Mouse (Mus musculus) embryonic stem cell, embryonic (primary cell): Measurements from ENCODE around the gene Gcn1l1.

ENCODE experiments used
- CTCF ChIA-PET, 4 experiments: fragments of 300-600 bp in 2 of 4; fragments of 350-600 bp in 2 of 4; sonication (Branson Sonifier 250); formaldehyde crosslinking; loops; one replicate each; lab custom pipeline; 2022; ENCODE audit warnings: inconsistent platforms in 2 of 4; lab: Charles Lee
- POLR2A ChIA-PET, 4 experiments: fragments of 300-600 bp in 2 of 4; fragments of 350-600 bp in 2 of 4; sonication (Branson Sonifier 250); formaldehyde crosslinking; loops; one replicate each; lab custom pipeline; 2022; ENCODE audit warnings: antibody characterized with exemption in 4 of 4, inconsistent platforms in 1 of 4; lab: Charles Lee

Gene Gcn1l1

DNA sequence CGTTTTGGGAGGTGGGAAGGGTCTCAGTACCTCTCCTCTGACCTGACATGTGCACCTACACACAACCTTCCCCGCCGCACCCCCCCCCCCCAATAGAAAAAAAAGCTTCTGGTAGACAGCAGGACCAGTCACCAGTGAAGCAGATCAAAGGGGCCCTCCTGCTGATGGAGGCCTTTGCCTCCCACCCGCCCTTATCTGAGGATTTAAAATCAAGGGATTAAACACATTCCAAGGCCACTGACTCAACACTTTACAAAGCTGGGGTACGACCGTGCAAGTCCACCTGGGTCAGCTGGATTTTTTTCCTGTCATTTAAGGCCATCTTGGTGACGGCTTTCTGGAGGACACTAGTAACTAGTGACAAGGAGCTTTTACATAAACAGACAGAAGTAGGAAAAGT, 102.8 kb downstream of the Gcn1l1 start:
- CTCF ChIA-PET = interaction anchor here in 2 of 4 experiments (0.6 kb wide), 2 partner anchors 15 to 65 kb away, joined by 3 to 4 read pairs; no protein-coding TSS in a partner anchor
- POLR2A ChIA-PET = interaction anchor here in 3 of 4 experiments (0.5 to 1.5 kb wide), 7 partner anchors 13 to 270 kb away, joined by 3 to 4 read pairs (median 3); no protein-coding TSS in a partner anchor

DNA sequence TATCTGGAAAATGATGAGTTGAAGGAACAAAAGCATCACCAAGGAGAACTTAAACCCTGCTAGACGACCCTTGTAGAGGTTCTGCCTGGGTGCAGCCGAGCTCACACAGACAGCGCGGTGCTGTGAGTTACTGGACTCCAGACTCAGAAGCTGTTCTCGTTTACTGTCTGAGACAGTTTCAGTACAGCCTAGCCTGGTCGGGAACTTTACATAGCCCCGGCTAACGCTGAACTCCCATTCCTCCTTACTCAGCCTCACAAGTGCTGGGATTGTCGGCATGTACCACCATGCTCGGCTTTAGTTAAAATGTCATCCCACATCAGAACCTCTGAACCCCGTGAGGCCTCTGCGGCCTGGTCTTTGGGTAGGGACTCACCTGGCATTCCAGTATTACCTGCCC, 103.9 kb downstream of the Gcn1l1 start:
- CTCF ChIA-PET = no interaction called here
- POLR2A ChIA-PET = interaction anchor here in 1 of 4 experiments (1.5 kb wide), 1 partner anchor 14 kb away, joined by 4 read pairs; no protein-coding TSS in a partner anchor

DNA sequence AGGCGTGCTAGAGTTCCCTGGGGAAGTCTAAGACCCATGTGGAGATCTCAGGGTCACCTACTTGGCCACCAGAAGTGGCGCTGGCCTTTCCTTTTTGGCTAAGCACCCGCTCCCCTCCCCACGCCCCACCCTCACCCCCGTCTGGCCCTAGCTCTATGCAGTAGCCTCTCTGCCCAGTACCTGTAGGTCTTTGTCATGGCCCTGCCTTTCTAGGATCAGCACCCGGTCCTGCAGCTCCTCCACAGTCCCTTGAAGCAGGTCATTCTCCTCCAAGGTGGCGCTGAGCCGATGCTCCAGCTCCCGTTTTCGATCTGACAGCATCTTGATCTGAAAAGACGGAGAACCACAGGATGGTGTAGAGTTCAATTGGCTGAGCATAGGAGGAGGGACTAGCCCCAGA, 104.9 kb downstream of the Gcn1l1 start:
- CTCF ChIA-PET = no interaction called here
- POLR2A ChIA-PET = interaction anchor here in 3 of 4 experiments (0.5 to 0.7 kb wide), 4 partner anchors 139 to 563 kb away, joined by 3 to 5 read pairs (median 4); no protein-coding TSS in a partner anchor

DNA sequence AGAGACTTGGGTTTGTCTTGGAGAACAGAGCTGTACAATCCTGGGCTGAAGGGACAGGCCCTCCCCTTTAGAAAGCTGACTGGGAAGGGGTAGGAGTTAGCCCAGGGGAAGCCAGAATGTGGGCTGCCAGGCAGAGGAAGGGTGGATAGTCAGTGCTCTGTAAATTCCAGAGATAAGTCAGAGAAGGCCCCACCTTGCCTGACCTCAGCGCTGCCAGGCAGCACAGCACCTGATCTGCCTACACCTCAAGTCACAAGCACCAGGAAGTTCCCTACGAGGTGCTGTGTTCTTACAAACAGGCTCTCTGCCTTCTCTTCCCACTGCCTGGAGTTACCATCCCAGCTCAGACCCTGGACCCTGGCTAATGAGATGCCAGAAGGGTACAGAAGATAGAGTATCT, 105.4 kb downstream of the Gcn1l1 start:
- POLR2A ChIA-PET = interaction anchor here in 3 of 4 experiments (0.6 to 0.7 kb wide), 3 partner anchors 178 to 563 kb away, joined by 3 to 5 read pairs (median 4); no protein-coding TSS in a partner anchor
- CTCF ChIA-PET = no interaction called here

DNA sequence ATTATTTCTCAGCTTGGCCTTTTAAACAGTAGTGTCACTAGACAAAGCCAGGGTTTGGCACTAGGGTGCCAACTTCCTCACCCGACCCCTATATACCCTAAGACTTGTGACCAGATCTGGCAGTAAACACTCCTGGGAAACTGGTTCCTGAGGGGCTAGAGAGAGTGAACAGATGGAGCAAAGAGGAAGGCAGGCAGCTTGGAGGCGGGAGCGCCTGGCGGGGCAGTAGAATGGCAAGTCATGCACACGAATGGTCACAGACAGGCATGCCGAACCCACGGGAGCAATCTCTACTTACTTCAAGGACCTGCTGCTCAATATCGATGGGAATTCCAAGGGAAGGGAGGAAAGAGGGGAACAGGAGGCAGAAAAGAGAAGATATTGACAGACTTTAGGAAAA, 106.8 kb downstream of the Gcn1l1 start:
- CTCF ChIA-PET = no interaction called here
- POLR2A ChIA-PET = no interaction called here
